Mouse (Mus musculus): Measurements from ENCODE around the gene Tmem43.

- TF ChIP-seq CTCF (IDR thresholded peaks at IDR 0.05; ENCODE audit: control insufficient read depth, insufficient read depth, low read length) (no peak), POLR2A (IDR thresholded peaks at IDR 0.05; ENCODE audit: borderline replicate concordance, control insufficient read depth, low read depth, low read length) (no peak)
Measured at GRCm38 (mm10) chr6:91489872-91490271, 16.4 kb downstream of the Tmem43 start.

All from bone marrow, adult 2 months (tissue).